Mouse (Mus musculus) embryonic facial prominence, embryonic 12.5 days (tissue): ENCODE results near the gene Dnttip2. TPM values are rescaled to one million over a fixed set of nuclear protein-coding genes. Genes with fewer than 3 reads are reported as not detected.
A peak's percentile ranks its signal among the peaks of the same experiment; 100 is the strongest.
"Not testable (repeated sequence)": the region's sequence is repeated elsewhere in the genome, so short reads cannot be mapped to it uniquely, and the experiment has no call there.

Source experiments
- ATAC-seq: fragments of 200-750 bp; cut with Nextera tagmentation; 2 replicates; pipeline ENCODE4 v1.8.0; 2017; ENCODE audit not compliant: insufficient number of reproducible peaks, insufficient read depth, low FRiP score, low TSS enrichment
- H3K27ac ChIP-seq: fragments of 300-500 bp; sonication (generic); 2 replicates; pipeline ENCODE4 v1.5.1; 2016; ENCODE audit warnings: mild to moderate bottlenecking
- H3K27me3 ChIP-seq: fragments of 300-500 bp; sonication (generic); 2 replicates; pipeline ENCODE4 v1.6.1; 2016; ENCODE audit warnings: mild to moderate bottlenecking, moderate library complexity
- H3K36me3 ChIP-seq: fragments of 300-500 bp; sonication (generic); 2 replicates; pipeline ENCODE4 v1.6.1; 2016; ENCODE audit warnings: mild to moderate bottlenecking
- H3K4me1 ChIP-seq: fragments of 300-500 bp; sonication (generic); 2 replicates; pipeline ENCODE4 v1.6.1; 2016
- H3K4me2 ChIP-seq: fragments of 300-500 bp; sonication (generic); replicated peaks from 2 replicates; pipeline ENCODE4 v1.6.1; 2016; ENCODE audit warnings: mild to moderate bottlenecking, moderate library complexity
- H3K4me3 ChIP-seq: fragments of 300-500 bp; sonication (generic); 2 replicates; pipeline ENCODE4 v1.5.1; 2016; ENCODE audit warnings: mild to moderate bottlenecking
- H3K9ac ChIP-seq: fragments of 300-500 bp; sonication (generic); 2 replicates; pipeline ENCODE4 v1.6.1; 2016; ENCODE audit warnings: mild to moderate bottlenecking, moderate library complexity
- H3K9me3 ChIP-seq: fragments of 300-500 bp; sonication (generic); 2 replicates; pipeline ENCODE4 v1.6.1; 2016; ENCODE audit warnings: mild to moderate bottlenecking, moderate library complexity
- WGBS: fragments of 180-500 bp; shearing (Covaris S2); methylation state at CpG from one replicate; pipeline ENCODE4 v1.1.7; 2016; 5-methylcytosine and 5-hydroxymethylcytosine counted together
- polyA plus RNA-seq: library from polyadenylated mRNA; unstranded; fragments of >200 nt; fragmentation: Nextera tagmentation; extraction: Ambion mirVana; gene quantifications from 2 replicates; pipeline ENCODE4 v1.2.1, GENCODE M21; 2016

The Dnttip2 gene
- polyA plus RNA-seq = 77.1 and 82.2 TPM in 2 replicates

GRCm38 (mm10) chr3:122274241-122275024, at the start of gene Dnttip2:
TSS of gene Dnttip2 (plus strand) at chr3:122274388.
- 1% methylated on average over 56 of the region's 57 CpGs for WGBS
- peak within 1 kb of the TSS; percentile 91 for H3K9ac ChIP-seq
- peaks cover 38% of the 10 kb centered on the region for H3K36me3 ChIP-seq
- no peaks in the 10 kb centered on the region for H3K9me3 ChIP-seq
- ATAC-seq = peak; percentile 93
- no peaks in the 10 kb centered on the region for H3K27me3 ChIP-seq
- peak within 1 kb of the TSS; percentile 97 for H3K4me3 ChIP-seq
- peaks cover 27% of the 10 kb centered on the region for H3K4me1 ChIP-seq
- peak within 1 kb of the TSS; percentile 67 for H3K4me2 ChIP-seq
- peak within 1 kb of the TSS; percentile 72; the same call in 1 of the 2 replicates for H3K27ac ChIP-seq

DNA sequence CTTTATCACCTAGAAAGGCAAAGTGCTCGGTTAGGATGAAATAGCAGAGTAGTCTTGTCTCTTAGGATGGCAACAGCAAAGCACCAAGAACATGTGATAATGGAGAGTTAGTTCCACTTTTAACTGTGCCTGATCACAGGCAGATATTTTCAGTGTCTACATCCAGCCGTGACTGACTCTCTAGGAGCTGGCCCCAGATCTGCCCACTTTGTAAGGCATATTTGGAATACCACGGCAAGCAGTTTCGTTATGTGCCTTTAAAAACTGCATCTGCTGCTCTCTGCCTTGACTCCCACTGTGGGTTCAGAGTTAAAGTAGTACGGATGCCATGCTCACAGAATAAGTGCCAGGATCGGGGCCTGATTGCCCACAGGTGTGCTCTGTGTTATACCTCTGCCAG, 47.2 kb upstream of the Dnttip2 start:
- H3K9ac ChIP-seq, H3K9me3 ChIP-seq, H3K27ac ChIP-seq, H3K36me3 ChIP-seq, H3K4me1 ChIP-seq, H3K4me3 ChIP-seq, H3K4me2 ChIP-seq, H3K27me3 ChIP-seq, ATAC-seq: not testable (repeated sequence)
- WGBS = 65% methylated on average over 6 of the region's 6 CpGs

DNA sequence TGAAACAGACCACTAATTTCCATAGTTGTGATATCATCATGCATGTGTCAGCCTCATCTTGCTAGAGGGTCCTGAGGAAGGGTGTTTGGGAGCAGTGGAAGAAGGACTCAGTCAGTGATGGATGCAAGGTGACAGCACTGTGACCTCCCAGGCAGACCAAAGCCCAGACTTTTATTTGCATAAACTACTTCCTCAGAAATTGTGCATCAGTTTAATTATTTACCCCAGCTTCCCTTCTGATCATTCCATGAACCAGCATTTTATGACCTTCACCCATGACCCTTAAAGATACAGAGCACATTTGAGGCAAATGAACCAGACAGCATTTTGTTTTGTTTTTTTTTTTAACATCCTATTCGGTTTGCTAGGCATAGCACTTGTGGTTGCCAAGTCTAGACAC, 38.4 kb upstream of the Dnttip2 start:
- Histone ChIP-seq H3K36me3 (no peaks in the 10 kb centered on the region), H3K9ac (no peak overlapping the region), H3K4me1 (no peaks in the 10 kb centered on the region), H3K9me3 (no peaks in the 10 kb centered on the region), H3K27me3 (no peaks in the 10 kb centered on the region), H3K4me3 (no peak overlapping the region), H3K27ac (no peak overlapping the region), H3K4me2 (no peak overlapping the region)
- WGBS = 58% methylated on average over 1 of the region's 1 CpGs
- ATAC-seq = no peak

- Histone ChIP-seq H3K4me1 (peaks cover 5% of the 10 kb centered on the region), H3K4me3 (no peak overlapping the region), H3K27ac (no peak overlapping the region), H3K9me3 (no peaks in the 10 kb centered on the region), H3K36me3 (no peaks in the 10 kb centered on the region), H3K27me3 (no peaks in the 10 kb centered on the region), H3K4me2 (no peak overlapping the region), H3K9ac (no peak overlapping the region)
- ATAC-seq = no peak
- 46% methylated on average over 6 of the region's 6 CpGs for WGBS
Observed at GRCm38 (mm10) chr3:122242876-122243275, 31.3 kb upstream of the Dnttip2 start.

DNA sequence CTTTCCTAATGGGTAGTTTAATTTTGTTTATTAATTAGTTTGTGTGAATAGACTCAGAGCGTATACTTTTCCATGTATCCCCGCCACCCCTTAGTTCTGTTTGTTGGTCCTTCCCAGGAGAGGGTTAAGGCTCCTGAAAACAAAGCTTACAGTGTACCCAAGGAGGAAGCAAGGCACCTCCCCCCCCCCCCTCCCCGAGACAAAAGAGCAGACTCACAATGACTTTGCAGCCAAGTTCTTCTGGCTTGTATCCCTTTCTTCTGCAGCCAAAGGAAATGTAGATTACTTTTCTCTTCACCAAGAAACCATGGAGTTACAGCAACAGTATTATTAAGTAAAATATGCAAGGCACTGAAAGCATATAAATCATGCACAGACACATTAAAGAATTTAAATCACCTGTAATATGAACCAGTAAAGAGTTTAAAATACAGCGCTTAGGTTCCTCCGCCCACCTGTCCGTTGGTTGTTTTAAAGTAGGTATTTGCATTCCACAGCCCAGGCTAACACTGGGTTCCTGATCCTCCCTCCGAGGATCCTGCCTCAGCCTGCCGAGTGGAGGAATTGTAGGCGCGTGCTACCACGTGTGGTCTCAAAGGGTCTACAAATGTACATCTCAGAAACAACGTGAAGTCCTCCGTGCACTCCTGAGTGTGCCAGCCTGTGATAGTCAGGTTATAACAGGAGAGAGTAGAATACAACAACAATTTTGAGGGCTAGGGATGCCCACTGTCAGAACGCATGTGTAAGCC, 30.6 kb upstream of the Dnttip2 start:
- Histone ChIP-seq H3K9me3 (no peaks in the 10 kb centered on the region), H3K9ac (no peak overlapping the region), H3K27ac (no peak overlapping the region), H3K4me1 (peaks cover 5% of the 10 kb centered on the region), H3K36me3 (no peaks in the 10 kb centered on the region), H3K4me2 (no peak overlapping the region), H3K4me3 (no peak overlapping the region), H3K27me3 (no peaks in the 10 kb centered on the region)
- no peak for ATAC-seq
- WGBS = 38% methylated on average over 14 of the region's 14 CpGs

DNA sequence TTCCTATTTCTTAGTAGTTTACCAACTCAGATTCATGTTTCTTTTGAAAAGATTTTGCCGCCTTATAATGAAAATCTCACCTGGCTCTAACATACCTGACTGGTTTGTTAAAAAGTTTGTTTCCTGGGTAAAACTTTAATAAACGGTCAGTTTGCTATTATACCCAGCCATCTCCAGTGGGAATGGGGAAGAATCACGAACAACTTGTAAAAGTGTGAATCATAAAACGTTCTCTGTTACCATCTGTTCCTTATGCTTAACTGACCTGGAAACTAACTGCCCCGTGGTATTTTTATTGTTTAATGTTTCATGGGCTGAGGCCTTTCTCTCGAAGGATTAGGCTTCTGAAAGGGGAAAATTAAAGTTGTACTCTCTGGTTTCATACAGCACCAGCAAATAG, 29.4 kb upstream of the Dnttip2 start:
- Histone ChIP-seq H3K27me3 (no peaks in the 10 kb centered on the region), H3K4me2 (peak overlapping the region; percentile 84), H3K9ac (0 out of 2 replicates have a peak overlapping the region, but pooled peaks have one; percentile 10), H3K27ac (no peak overlapping the region), H3K4me3 (peak overlapping the region; percentile 96), H3K36me3 (no peaks in the 10 kb centered on the region), H3K9me3 (no peaks in the 10 kb centered on the region), H3K4me1 (peaks cover 5% of the 10 kb centered on the region)
- no peak for ATAC-seq
- WGBS = 54% methylated on average over 6 of the region's 6 CpGs

DNA sequence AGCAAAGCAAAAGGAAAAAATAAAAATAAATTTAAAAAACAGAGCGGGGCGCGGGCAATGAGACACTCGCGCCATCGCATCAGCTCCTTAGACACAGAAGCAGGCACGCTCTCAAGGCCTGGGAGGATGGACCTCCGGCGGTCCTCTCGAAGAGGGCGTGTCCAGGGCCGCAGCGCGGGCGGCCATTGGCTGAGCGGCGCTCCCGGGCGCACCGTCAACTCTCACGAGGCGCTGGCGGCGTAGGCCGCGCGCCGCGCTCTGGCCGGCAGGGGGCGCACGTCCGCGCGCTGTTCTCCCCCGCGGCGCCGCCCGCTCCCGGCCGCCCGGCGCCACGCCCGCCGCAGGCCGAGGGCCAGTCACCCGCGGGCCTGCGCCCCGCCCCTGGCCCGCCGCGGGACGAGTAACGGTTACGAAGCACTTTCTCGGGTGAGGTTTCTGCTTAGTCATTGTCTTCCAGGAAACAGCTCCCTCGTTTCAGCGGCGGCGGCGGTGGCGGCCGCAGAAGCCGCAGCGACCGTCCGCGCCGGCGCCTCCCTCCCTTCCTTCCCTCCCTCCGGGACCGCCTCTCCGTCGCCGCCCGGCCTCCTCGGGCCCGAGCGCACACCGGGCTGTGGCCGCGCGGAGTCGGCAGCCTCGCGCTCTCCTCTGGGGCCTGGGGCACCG, 28.8 kb upstream of the Dnttip2 start, which contains the start of gene Gclm:
Gene Gclm, plus strand, starts transcription at position 343 of the 663 bp plus-strand sequence.
- Histone ChIP-seq H3K9ac (peak within 1 kb of the TSS; percentile 75), H3K27ac (peak within 1 kb of the TSS; percentile 89), H3K4me1 (peaks cover 5% of the 10 kb centered on the region), H3K4me3 (peak within 1 kb of the TSS; percentile 96), H3K27me3 (no peaks in the 10 kb centered on the region), H3K4me2 (peak within 1 kb of the TSS; percentile 84), H3K36me3 (no peaks in the 10 kb centered on the region), H3K9me3 (no peaks in the 10 kb centered on the region)
- peak; percentile 97 for ATAC-seq
- WGBS = under 1% methylated on average over 47 of the region's 90 CpGs

- Histone ChIP-seq H3K36me3 (no peaks in the 10 kb centered on the region), H3K9me3 (no peaks in the 10 kb centered on the region), H3K27ac (peak overlapping the region; percentile 89), H3K4me2 (peak overlapping the region; percentile 84), H3K9ac (peak overlapping the region; percentile 75), H3K4me3 (peak overlapping the region; percentile 96), H3K27me3 (no peaks in the 10 kb centered on the region), H3K4me1 (peaks cover 5% of the 10 kb centered on the region)
- under 1% methylated on average over 50 of the region's 50 CpGs for WGBS
- peak; percentile 44 for ATAC-seq
Observed at GRCm38 (mm10) chr3:122245878-122246332, 28.3 kb upstream of the Dnttip2 start.

DNA sequence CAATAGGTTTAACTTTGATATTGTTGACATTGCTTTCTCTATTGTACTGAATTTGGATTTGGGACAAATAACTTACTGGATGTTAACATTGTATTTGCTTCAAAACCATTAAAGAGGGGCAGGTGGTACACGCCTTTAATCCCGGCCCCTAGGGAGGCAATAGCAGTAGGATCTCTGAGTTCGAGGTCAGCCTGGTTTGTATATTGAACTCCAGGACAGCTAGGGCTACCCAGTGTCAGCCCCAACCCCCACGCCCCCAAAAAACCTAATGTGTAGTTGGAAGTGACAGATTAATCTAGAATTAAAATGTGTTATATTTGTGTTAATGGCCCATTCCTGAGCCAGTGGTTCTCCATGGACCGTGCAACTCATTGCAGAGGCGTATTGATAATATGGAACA, 27.8 kb upstream of the Dnttip2 start:
- Histone ChIP-seq H3K4me2 (peak overlapping the region; percentile 84), H3K27ac (no peak overlapping the region), H3K4me3 (peak overlapping the region; percentile 96), H3K27me3 (no peaks in the 10 kb centered on the region), H3K9me3 (no peaks in the 10 kb centered on the region), H3K4me1 (peaks cover 5% of the 10 kb centered on the region), H3K36me3 (no peaks in the 10 kb centered on the region), H3K9ac (peak overlapping the region; percentile 75; the same call in 1 of the 2 replicates)
- 31% methylated on average over 6 of the region's 6 CpGs for WGBS
- ATAC-seq = no peak

DNA sequence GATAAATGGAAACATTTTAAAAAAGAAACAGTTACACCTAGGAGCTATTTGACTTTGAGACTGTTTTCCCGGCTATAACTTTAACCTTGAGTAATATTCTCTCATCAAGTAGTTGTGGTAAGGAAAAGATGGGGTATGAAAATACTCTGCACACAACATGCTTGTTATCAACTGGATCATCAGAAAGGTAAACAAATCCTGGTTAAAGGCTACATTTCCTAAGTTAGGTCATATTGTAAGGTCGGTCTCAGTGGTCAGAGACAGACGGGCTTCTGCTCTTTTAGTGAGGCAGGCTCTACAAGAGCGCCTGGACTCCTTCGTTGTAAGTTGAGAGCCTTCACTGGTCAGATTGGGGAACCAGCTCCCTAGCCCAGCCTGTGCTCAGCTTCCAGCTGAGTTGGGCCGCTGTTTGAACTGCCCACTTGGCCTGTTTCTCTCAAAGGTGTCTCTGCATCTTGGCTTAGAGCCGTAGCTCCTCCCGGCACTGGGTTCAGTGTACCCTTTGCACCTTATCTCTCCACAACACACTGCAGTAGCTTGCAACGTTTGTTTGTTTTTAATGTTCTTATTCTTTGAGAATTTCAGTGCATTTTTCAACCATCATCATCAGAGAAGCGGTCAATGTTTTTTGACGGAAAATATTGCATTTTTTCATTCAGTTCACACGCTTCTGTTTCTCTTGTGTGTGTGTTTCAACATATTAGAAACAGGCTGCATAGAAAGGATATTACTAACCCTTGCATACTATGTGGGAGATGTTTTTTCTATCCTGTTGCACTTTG, 27.0 kb upstream of the Dnttip2 start:
- Histone ChIP-seq H3K27me3 (no peaks in the 10 kb centered on the region), H3K36me3 (no peaks in the 10 kb centered on the region), H3K9ac (no peak overlapping the region), H3K4me3 (peak overlapping the region; percentile 96; the same call in 1 of the 2 replicates), H3K27ac (no peak overlapping the region), H3K4me2 (no peak overlapping the region), H3K9me3 (no peaks in the 10 kb centered on the region), H3K4me1 (peaks cover 5% of the 10 kb centered on the region)
- no peak for ATAC-seq
- 62% methylated on average over 12 of the region's 12 CpGs for WGBS

DNA sequence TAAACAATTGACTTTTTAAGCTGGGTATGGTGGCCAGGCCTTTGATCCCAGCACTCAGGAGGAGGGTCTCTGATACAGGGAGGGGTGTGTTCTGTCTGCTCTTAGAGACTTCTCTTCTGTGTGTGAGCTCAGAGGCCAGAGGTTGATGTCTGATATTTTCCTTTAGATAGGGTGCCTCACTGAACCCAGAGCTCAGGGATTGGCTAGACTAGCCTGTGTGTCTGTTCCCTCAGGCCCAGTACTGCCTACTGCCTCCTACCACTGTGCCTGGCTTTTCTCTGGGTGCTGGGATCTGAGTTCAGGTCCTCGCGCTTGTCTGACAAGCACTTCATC, 26.5 kb upstream of the Dnttip2 start:
- WGBS = 95% methylated on average over 2 of the region's 2 CpGs
- H3K4me1 ChIP-seq = peaks cover 5% of the 10 kb centered on the region
- no peak for ATAC-seq
- no peak overlapping the region for H3K4me2 ChIP-seq
- no peak overlapping the region for H3K4me3 ChIP-seq
- H3K27ac ChIP-seq = no peak overlapping the region
- no peaks in the 10 kb centered on the region for H3K9me3 ChIP-seq
- H3K9ac ChIP-seq = no peak overlapping the region
- no peaks in the 10 kb centered on the region for H3K27me3 ChIP-seq
- no peaks in the 10 kb centered on the region for H3K36me3 ChIP-seq
